In the genomic region with DNA sequence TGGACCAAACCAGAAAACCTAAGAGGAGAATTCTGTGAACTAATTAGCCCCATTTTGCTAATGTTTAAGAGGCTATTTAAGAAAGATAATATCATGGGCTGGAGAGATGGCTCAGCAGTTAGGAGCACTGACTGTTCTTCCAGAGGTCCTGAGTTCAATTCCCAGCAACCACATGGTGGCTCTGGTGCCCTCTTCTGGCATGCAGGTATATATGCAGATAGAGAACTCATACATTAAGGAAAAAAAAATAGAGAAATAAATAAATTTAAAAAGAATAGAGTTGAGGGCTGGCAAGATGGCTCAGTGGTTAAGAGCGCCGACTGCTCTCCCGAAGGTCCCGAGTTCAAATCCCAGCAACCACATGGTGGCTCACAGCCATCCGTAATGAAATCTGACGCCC, we compare ENCODE assay signal across 7 mouse cellular contexts. TPM values are rescaled to one million over a fixed set of nuclear protein-coding genes. Genes with fewer than 3 reads are reported as not detected.
A peak's percentile ranks its signal among the peaks of the same experiment; 100 is the strongest.
DNase-seq lines count a peak whose midpoint lies in the region; ATAC-seq and TF ChIP-seq lines count a peak whose summit lies in the region.
"Not testable (repeated sequence)": the region's sequence is repeated elsewhere in the genome, so short reads cannot be mapped to it uniquely, and the experiment has no call there.

No protein-coding gene starts in this region.

- 96% methylated on average over 6 of the region's 6 CpGs for WGBS in lung, embryonic 14.5 days

- TF ChIP-seq CTCF in E14TG2a.4 (conservative IDR thresholded peaks at IDR 0.05; ENCODE audit: low read length), result peak; percentile 26
- 0 out of 2 replicates have a peak, but pooled peaks have one; percentile 13 for TF ChIP-seq CTCF in bone marrow macrophage, adult 2 months (IDR thresholded peaks at IDR 0.05; ENCODE audit: low read depth, low read length)
- TF ChIP-seq CTCF in gastrocnemius, adult 2 months (IDR thresholded peaks at IDR 0.05), result peak; percentile 38
- TF ChIP-seq CTCF in layer of hippocampus, adult 2 months (conservative IDR thresholded peaks at IDR 0.05), result peak; percentile 70
- 0 out of 2 replicates have a peak, but pooled peaks have one; percentile 8 for TF ChIP-seq CTCF in lung, embryonic 14.5 days (IDR thresholded peaks at IDR 0.05; ENCODE audit: low read depth)

- not testable (repeated sequence) for H3K9me3 ChIP-seq in E14TG2a.4 (ENCODE audit: low read length); lung, embryonic 14.5 days (ENCODE audit: low read depth, low read length)

- not testable (repeated sequence) for H3K4me2 ChIP-seq in lung, embryonic 14.5 days

- not testable (repeated sequence) for H3K27ac ChIP-seq in bone marrow macrophage, adult 2 months (ENCODE audit: insufficient read depth, low read depth, low read length); gastrocnemius, adult 2 months; layer of hippocampus, adult 2 months; lung, embryonic 14.5 days (ENCODE audit: low read depth)

- not testable (repeated sequence) for H3K9ac ChIP-seq in lung, embryonic 14.5 days

- intact Hi-C loops in gastrocnemius, adult 2 months (cut with DNase I), result not testable (repeated sequence)

- TF ChIP-seq POLR2A in bone marrow macrophage, adult 2 months (IDR thresholded peaks at IDR 0.05; ENCODE audit: borderline replicate concordance, low read depth, low read length), result not testable (repeated sequence)

- not testable (repeated sequence) for DNase-seq in gastrocnemius, adult 2 months; layer of hippocampus, adult 2 months (ENCODE audit: low spot score in 2 of 2); lung, embryonic 14.5 days
- DNase-seq in induced T-regulatory cell, adult 2 months (ENCODE audit: low read depth), result peak; percentile 20
- DNase-seq in splenic B cell, adult 2 months (ENCODE audit: low read depth, low spot score), result peak; percentile 13

- not testable (repeated sequence) for H3K4me1 ChIP-seq in E14TG2a.4 (replicated peaks; ENCODE audit: low read depth, low read length); bone marrow macrophage, adult 2 months (ENCODE audit: control insufficient read depth, insufficient read depth, low read length); lung, embryonic 14.5 days (ENCODE audit: insufficient read depth)

- not testable (repeated sequence) for ATAC-seq in lung, embryonic 14.5 days (ENCODE audit: insufficient read depth)

- H3K27me3 ChIP-seq in E14TG2a.4 (ENCODE audit: insufficient read depth, low read length); lung, embryonic 14.5 days (ENCODE audit: insufficient read depth, low read length); splenic B cell, adult 2 months (ENCODE audit: control insufficient read depth, insufficient read depth, low read length, poor library complexity, severe bottlenecking): not testable (repeated sequence)

- not testable (repeated sequence) for H3K4me3 ChIP-seq in E14TG2a.4 (replicated peaks; ENCODE audit: low read length); bone marrow macrophage, adult 2 months (ENCODE audit: insufficient read depth, low read length); gastrocnemius, adult 2 months; layer of hippocampus, adult 2 months; lung, embryonic 14.5 days (ENCODE audit: low read depth, low read length)

- peaks cover 73% of the 10 kb centered on the region for H3K36me3 ChIP-seq in E14TG2a.4 (ENCODE audit: insufficient read depth, low read length)
- H3K36me3 ChIP-seq in lung, embryonic 14.5 days (ENCODE audit: insufficient read depth), result peaks cover 52% of the 10 kb centered on the region
- H3K36me3 ChIP-seq in splenic B cell, adult 2 months (ENCODE audit: control insufficient read depth, insufficient read depth, low read length, poor library complexity, severe bottlenecking), result not testable (repeated sequence)

RNA-seq across cellular contexts. Expression of gene Ubp1, which starts 26.4 kb away (rescaled TPM):
- polyA plus RNA-seq in bone marrow macrophage, adult 2 months (2012; ENCODE audit: insufficient read depth, insufficient read length, missing spikeins), result 73.3 and 84.1 TPM in 2 replicates
- total RNA-seq in gastrocnemius, adult 2 months (2021), result 10 to 100 TPM; 19.7 to 20.3 TPM
- total RNA-seq in layer of hippocampus, adult 2 months (2021), result 10 to 100 TPM; 77.0 to 91.3 TPM
- 46.6 and 48.9 TPM in 2 replicates for polyA plus RNA-seq in lung, embryonic 14.5 days (2014; fragmentation: Nextera tagmentation; extraction: Ambion mirVana)

Comparison
In these comparisons a context has a peak if more than half of its experiments do, and no peak if none do; other contexts are left out.
1. CTCF ChIP-seq: peak in every context shown above with its lines; median percentile 70 in layer of hippocampus, adult 2 months; 38 in gastrocnemius, adult 2 months; 26 in E14TG2a.4; 13 in bone marrow macrophage, adult 2 months; 8 in lung, embryonic 14.5 days.